Mouse (Mus musculus) WW6 (cell line): ENCODE measurements around the gene Tmem203.
"Not testable (repeated sequence)": the region's sequence is repeated elsewhere in the genome, so short reads cannot be mapped to it uniquely, and the experiment has no call there.

Source experiments
- DNase-seq: peaks from one replicate; pipeline ENCODE4 v3.0.0-alpha.2; 2013; ENCODE audit warnings: low read depth, low spot score

Tmem203 gene

DNA sequence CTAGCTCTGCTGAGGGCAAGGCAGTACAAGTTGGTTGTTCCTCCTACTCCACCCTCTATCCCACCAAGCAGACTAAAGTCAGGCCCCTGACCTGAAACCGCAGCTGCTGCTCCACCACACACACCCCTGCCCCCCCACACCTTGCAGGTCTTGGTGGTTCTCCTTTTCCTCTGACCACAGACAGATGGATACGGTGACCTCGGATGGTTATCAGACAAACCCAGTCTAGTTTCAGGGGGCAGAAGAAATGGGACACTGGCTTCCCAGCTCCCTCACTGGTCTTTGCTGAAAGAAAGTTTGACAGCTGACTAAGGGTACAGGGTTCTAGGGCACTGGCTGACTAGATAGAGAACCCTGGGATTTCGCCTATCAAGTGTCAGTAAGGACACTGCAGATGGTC is 21.8 kb upstream of the Tmem203 start:
- DNase-seq, result no peak

- DNase-seq, result no peak
Measured at GRCm38 (mm10) chr2:25234050-25234449, 21.2 kb upstream of the Tmem203 start, which contains the start of gene Slc34a3. Gene Slc34a3, minus strand, starts transcription at chr2:25234364.

- DNase-seq, result no peak
Measured at GRCm38 (mm10) chr2:25234551-25235220, 20.6 kb upstream of the Tmem203 start.

DNA sequence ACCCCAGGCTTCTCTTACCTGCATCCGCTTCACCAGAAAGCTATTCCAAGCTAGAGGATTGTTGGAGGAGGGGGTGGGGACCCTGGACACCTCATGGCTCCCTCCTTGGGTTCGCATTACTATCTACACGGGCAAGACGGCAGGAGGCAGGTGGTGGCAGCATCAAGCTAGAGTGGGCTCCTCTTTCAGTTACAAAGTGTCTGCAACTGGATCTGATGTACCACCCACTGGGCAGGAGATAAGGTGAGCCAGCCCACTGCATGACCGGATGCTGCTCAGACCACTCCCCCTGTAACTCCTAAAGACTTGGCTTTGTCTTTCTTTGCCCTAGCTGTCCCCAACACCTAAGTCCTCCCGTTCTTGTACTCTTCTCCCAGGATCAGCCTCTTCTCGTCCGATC is 18.6 kb upstream of the Tmem203 start, which contains the start of gene Rnf224:
Rnf224 (minus strand) TSS at position 174 of the 400 bp plus-strand sequence.
- no peak for DNase-seq

DNA sequence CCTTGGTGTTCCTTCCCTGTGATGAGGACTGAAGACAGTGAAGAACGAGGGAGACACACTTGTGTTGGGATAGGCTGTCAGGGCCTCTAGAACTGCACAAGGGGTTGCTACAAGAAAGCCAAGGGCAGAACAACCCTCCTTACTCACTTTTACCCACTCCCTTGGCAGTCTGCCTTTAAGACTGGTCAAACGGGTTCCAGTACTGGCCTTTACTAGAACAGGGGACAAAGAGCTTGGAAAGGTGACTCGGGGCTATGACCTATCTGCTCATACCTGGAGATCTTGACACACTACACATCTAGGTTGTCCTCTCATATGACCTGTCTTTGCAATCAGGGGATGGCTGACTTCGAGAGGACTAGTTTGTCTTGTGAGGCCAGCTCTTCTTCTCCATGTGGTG is 17.7 kb upstream of the Tmem203 start:
- DNase-seq, result no peak

GRCm38 (mm10) chr2:25238106-25238505 is 17.1 kb upstream of the Tmem203 start:
- no peak for DNase-seq

DNA sequence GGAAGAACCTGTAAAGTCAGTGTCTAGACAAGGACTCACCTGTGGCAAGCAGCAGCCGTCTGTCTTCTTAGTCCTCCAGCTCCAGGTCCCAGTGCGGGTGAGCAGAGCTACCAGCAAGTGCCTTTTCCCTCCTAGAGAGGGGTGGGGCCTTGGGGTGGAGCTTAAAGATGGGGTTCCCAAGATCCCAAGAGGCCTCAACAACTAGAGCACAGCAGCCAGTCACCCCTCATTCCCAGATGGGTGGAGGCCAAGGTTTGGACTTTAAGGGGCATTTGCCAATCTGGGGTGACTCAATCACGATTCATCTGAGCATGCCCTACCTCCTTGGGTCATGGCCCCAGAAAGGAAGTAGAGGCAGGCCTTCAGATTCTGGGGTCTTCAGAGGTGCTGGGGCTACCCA is 15.5 kb upstream of the Tmem203 start:
- DNase-seq, result no peak

- no peak for DNase-seq
Measured at GRCm38 (mm10) chr2:25240310-25240709, 14.9 kb upstream of the Tmem203 start.

DNA sequence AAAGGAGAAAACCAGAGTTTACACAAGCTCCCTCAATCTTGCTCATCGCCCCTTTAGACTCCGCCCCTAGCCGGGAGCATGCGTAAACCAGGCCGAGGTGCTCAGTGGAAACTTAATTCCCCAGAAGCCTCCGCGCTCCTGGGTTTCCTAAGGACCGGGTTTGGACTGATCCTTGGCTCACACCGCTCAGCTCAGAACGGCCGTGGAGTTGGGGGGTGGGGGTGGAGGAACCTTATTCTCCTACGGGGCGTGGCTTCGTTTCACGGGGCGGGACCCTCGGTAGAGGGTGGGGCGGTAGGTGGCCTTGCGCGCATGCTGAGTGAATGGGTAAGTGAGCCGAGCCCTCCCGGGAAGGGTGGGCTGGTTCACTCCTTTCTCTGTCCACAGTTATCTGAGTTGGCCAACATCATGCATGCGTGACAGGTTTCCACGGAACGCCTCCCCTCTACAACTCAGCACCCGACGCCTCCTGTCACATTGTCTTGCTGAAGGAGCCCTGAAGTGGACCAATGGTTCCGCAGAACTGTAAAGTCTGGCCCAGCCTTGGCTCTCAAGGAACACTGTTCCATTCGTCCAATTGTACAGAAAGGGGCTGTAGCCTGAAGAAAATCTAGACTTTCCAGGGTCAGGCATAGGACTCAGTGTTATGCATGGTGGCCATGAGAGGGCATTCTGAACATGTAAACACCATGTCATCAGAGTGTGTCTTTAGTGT is 14.4 kb upstream of the Tmem203 start:
- peak; percentile 85 for DNase-seq

DNA sequence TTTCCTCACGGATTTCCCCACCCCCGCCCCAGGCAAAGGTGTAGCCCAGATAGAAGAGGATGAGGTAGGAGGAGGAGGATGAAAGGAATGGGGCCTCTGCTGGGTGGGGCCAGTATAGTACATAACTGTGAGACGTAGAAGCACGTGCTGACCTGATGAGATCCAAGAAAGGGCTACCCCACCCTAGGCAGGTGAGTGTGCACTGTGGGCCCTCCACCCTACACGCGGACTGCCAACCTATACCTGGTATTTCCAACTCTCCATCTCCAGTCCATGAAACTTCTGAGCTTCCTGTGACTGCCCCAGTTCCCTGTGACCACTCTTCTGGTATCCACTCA is 13.8 kb upstream of the Tmem203 start:
- no peak for DNase-seq

DNA sequence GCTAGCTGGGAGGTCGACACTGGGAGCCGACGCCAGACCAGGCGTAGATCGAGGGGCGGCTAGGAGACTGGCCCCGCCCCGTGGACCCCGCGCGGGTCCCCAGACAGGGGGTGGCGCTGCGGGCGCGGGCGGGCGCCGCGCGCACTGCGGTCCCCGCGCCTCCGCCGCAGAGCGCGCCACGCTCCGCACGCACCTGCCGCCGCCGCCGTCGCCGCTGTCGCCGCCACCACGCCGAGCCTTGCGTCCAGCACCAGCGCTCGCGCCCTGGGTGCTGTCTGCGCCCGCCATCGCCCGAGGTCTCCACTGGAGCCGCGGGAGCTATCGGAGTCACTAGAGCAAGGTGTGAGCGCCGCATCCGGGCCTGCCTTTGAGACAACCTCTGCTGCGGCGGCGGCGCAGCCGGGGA is 13.1 kb upstream of the Tmem203 start, which contains the start of the genes Rnf208 and Cysrt1:
Rnf208 (plus strand) TSS at position 155 of the 406 bp plus-strand sequence.
Cysrt1 (minus strand) TSS at position 352 of the 406 bp plus-strand sequence.
- DNase-seq, result no peak

GRCm38 (mm10) chr2:25243342-25243741 is 11.9 kb upstream of the Tmem203 start:
- DNase-seq, result no peak

GRCm38 (mm10) chr2:25244144-25244543 is 11.1 kb upstream of the Tmem203 start:
- DNase-seq, result no peak

- DNase-seq, result no peak
Measured at GRCm38 (mm10) chr2:25246183-25247072, 8.8 kb upstream of the Tmem203 start, which contains the start of gene AL732309.1. Gene AL732309.1, minus strand, starts transcription at chr2:25246863.

GRCm38 (mm10) chr2:25252331-25252730 is 2.9 kb upstream of the Tmem203 start:
- DNase-seq, result no peak

GRCm38 (mm10) chr2:25256443-25257109 is 1.3 kb downstream of the Tmem203 start:
- DNase-seq, result not testable (repeated sequence)

DNA sequence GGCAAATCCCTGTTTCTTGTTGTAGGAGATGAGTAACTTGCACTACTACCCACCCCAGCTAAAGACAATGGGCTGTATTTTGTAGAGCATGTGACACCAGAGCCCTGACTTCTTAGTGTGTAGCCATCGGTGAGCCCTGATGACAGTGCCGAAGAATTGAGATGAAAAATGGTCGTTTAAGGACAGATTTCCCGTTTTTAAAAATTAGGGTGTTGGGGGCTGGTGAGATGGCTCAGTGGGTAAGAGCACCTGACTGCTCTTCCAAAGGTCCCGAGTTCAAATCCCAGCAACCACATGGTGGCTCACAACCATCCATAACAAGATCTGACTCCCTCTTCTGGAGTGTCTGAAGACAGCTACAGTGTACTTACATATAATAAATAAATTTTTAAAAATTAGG is 2.0 kb downstream of the Tmem203 start:
- not testable (repeated sequence) for DNase-seq

- no peak for DNase-seq
Measured at GRCm38 (mm10) chr2:25258887-25259286, 3.6 kb downstream of the Tmem203 start.

DNA sequence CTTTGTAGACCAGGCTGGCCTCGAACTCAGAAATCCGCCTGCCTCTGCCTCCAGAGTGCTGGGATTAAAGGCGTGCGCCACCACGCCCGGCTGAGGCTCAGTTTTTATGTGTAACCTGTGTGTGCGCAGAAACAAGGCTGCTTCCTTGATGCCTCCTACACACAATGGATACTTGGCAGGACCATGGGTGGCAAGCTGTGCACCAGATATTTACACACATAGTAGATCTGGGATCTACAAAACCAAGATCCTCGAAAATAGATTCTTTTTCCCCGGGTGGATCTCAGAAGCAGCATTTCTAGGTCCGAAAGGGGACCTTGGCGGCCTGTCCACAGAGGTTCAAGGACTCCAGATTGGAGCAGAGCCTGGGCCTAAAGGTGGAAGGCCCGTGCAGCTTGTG is 6.6 kb downstream of the Tmem203 start:
- no peak for DNase-seq

GRCm38 (mm10) chr2:25262291-25262767 is 7.1 kb downstream of the Tmem203 start, which contains the start of gene Tprn:
Gene Tprn, plus strand, starts transcription at chr2:25262618.
- peak; percentile 93 for DNase-seq
